Mouse (Mus musculus): ENCODE data around the gene Lypd3.
"Not testable (repeated sequence)": the region's sequence is repeated elsewhere in the genome, so short reads cannot be mapped to it uniquely, and the experiment has no call there.

DNA sequence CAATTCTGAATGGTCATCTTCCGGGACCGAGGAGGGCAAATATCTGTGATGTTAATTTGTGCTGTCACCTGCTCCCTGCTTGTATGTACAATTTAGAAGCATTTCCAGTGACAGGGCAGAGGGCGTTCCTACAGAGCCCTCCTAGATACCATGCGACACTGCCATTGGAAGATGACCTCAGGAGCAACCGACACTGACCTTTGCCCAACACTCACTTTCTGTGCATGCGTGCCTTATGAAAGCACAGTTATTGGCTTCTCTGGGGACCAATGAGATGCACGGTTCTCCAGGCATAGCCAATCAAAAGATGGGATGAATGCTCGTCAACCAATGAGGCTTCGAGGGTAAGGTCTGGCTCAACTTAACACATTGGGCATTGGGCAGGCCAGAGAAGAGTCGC lies 51.2 kb downstream of the Lypd3 start:
- TF ChIP-seq CTCF (IDR thresholded peaks at IDR 0.05; ENCODE audit: low read depth, low read length); POLR2A (IDR thresholded peaks at IDR 0.05; ENCODE audit: insufficient read depth, low read length); EP300 (IDR thresholded peaks at IDR 0.05; ENCODE audit: insufficient read depth, low read depth, low read length): not testable (repeated sequence)
